8 mouse cellular contexts compared by ENCODE assay signal in genomic region chr1:166409701-166410220, GRCm38 (mm10). TPM values are rescaled to one million over a fixed set of nuclear protein-coding genes. Genes with fewer than 3 reads are reported as not detected.
DNase-seq lines count a peak whose midpoint lies in the region; ATAC-seq and TF ChIP-seq lines count a peak whose summit lies in the region.

Gene Pogk, minus strand, starts transcription at chr1:166409863.

- peaks cover 14% of the 10 kb centered on the region for H3K4me1 ChIP-seq in erythroblast, embryonic 14.5 days (ENCODE audit: control insufficient read depth)
- H3K4me1 ChIP-seq in heart, embryonic 15.5 days (replicated peaks): peaks cover 21% of the 10 kb centered on the region
- H3K4me1 ChIP-seq in liver, postnatal 0 days (ENCODE audit: insufficient read depth): peaks cover 9% of the 10 kb centered on the region; the same call in 1 of the 2 replicates
- H3K4me1 ChIP-seq in neural tube, embryonic 14.5 days (ENCODE audit: control insufficient read depth, insufficient read depth, low read length): peaks cover 10% of the 10 kb centered on the region
- H3K4me1 ChIP-seq in testis, adult 2 months (ENCODE audit: control insufficient read depth, insufficient read depth, low read length): peaks cover 6% of the 10 kb centered on the region

- peak within 1 kb of the TSS; percentile 83 for H3K9ac ChIP-seq in heart, embryonic 15.5 days
- H3K9ac ChIP-seq in liver, postnatal 0 days (replicated peaks): peak within 1 kb of the TSS; percentile 53
- H3K9ac ChIP-seq in neural tube, embryonic 14.5 days (replicated peaks; ENCODE audit: low read depth, low read length): peak within 1 kb of the TSS; percentile 96

- H3K4me3 ChIP-seq in erythroblast, embryonic 14.5 days (replicated peaks): peak within 1 kb of the TSS; percentile 61
- H3K4me3 ChIP-seq in heart, embryonic 15.5 days: peak within 1 kb of the TSS; percentile 90
- H3K4me3 ChIP-seq in liver, postnatal 0 days (ENCODE audit: low read depth, low read length): peak within 1 kb of the TSS; percentile 54
- H3K4me3 ChIP-seq in neural tube, embryonic 14.5 days (ENCODE audit: low read depth, low read length): peak within 1 kb of the TSS; percentile 73
- H3K4me3 ChIP-seq in testis, adult 2 months (ENCODE audit: control insufficient read depth, low read depth, low read length): peak within 1 kb of the TSS; percentile 95

- no peak for TF ChIP-seq CTCF in liver, postnatal 0 days (IDR thresholded peaks at IDR 0.05; ENCODE audit: low read depth)
- no peak for TF ChIP-seq CTCF in testis, adult 2 months (IDR thresholded peaks at IDR 0.05; ENCODE audit: control insufficient read depth, insufficient read depth, insufficient replicate concordance, low read depth, low read length)

- 4% methylated on average over 48 of the region's 49 CpGs for WGBS in heart, embryonic 15.5 days
- 10% methylated on average over 21 of the region's 49 CpGs for WGBS in liver, postnatal 0 days (ENCODE audit: insufficient replicate concordance)
- WGBS in neural tube, embryonic 14.5 days: 6% methylated on average over 40 of the region's 49 CpGs

- TF ChIP-seq POLR2A in testis, adult 2 months (IDR thresholded peaks at IDR 0.05; ENCODE audit: control insufficient read depth, low read depth, low read length): peak; percentile 61

- peaks cover 7% of the 10 kb centered on the region for H3K27me3 ChIP-seq in erythroblast, embryonic 14.5 days (ENCODE audit: control insufficient read depth)
- H3K27me3 ChIP-seq in heart, embryonic 15.5 days: no peaks in the 10 kb centered on the region
- no peaks in the 10 kb centered on the region for H3K27me3 ChIP-seq in liver, postnatal 0 days (ENCODE audit: insufficient read depth, low read length)
- no peaks in the 10 kb centered on the region for H3K27me3 ChIP-seq in neural tube, embryonic 14.5 days (ENCODE audit: control insufficient read depth, insufficient read depth, low read length)
- no peaks in the 10 kb centered on the region for H3K27me3 ChIP-seq in testis, adult 2 months (ENCODE audit: control insufficient read depth, insufficient read depth, low read length)

- TF ChIP-seq EP300 in liver, postnatal 0 days (IDR thresholded peaks at IDR 0.05; ENCODE audit: low read depth): no peak

- peak; percentile 72 for DNase-seq in brain, embryonic 18.5 days (ENCODE audit: low read depth, low spot score)
- peak; percentile 86 for DNase-seq in kidney, postnatal 14 days
- DNase-seq in liver, postnatal 0 days: peak; percentile 86

- H3K36me3 ChIP-seq in erythroblast, embryonic 14.5 days (ENCODE audit: control insufficient read depth): no peaks in the 10 kb centered on the region
- 0 out of 2 replicates have a peak, but pooled peaks cover 6% of the 10 kb centered on the region for H3K36me3 ChIP-seq in heart, embryonic 15.5 days
- H3K36me3 ChIP-seq in liver, postnatal 0 days (replicated peaks; ENCODE audit: insufficient read depth, low read length): no peaks in the 10 kb centered on the region
- H3K36me3 ChIP-seq in neural tube, embryonic 14.5 days (ENCODE audit: control insufficient read depth, insufficient read depth, low read length): peaks cover 21% of the 10 kb centered on the region
- no peaks in the 10 kb centered on the region for H3K36me3 ChIP-seq in testis, adult 2 months (ENCODE audit: control insufficient read depth, insufficient read depth, low read length)

- peak within 1 kb of the TSS; percentile 97 for H3K4me2 ChIP-seq in heart, embryonic 15.5 days
- H3K4me2 ChIP-seq in liver, postnatal 0 days (ENCODE audit: low read depth, low read length): peak within 1 kb of the TSS; percentile 89
- H3K4me2 ChIP-seq in neural tube, embryonic 14.5 days (ENCODE audit: low read depth, low read length): peak within 1 kb of the TSS; percentile 85

- peak within 1 kb of the TSS; percentile 85 for H3K27ac ChIP-seq in heart, embryonic 15.5 days
- H3K27ac ChIP-seq in liver, postnatal 0 days (ENCODE audit: low read depth): peak within 1 kb of the TSS; percentile 12; the same call in 1 of the 2 replicates
- peak within 1 kb of the TSS; percentile 78 for H3K27ac ChIP-seq in neural tube, embryonic 14.5 days (ENCODE audit: low read depth, low read length)
- peak within 1 kb of the TSS; percentile 81 for H3K27ac ChIP-seq in testis, adult 2 months (ENCODE audit: control insufficient read depth, insufficient read depth, low read depth, low read length)

- peak; percentile 93 for ATAC-seq in CD4-positive, CD25-positive, alpha-beta regulatory T cell, adult 4 months
- peak; percentile 89 for ATAC-seq in heart, embryonic 15.5 days (replicated peaks; ENCODE audit: insufficient number of reproducible peaks, insufficient read depth, low FRiP score, low read depth)
- peak; percentile 92 for ATAC-seq in liver, postnatal 0 days
- ATAC-seq in neural tube, embryonic 14.5 days (ENCODE audit: low read depth): peak; percentile 96

- H3K9me3 ChIP-seq in erythroblast, embryonic 14.5 days (ENCODE audit: control insufficient read depth, low read length): peaks cover 11% of the 10 kb centered on the region
- no peaks in the 10 kb centered on the region for H3K9me3 ChIP-seq in heart, embryonic 15.5 days (replicated peaks)
- peaks cover 10% of the 10 kb centered on the region; the same call in 1 of the 2 replicates for H3K9me3 ChIP-seq in liver, postnatal 0 days (ENCODE audit: low read length)
- H3K9me3 ChIP-seq in neural tube, embryonic 14.5 days (ENCODE audit: control insufficient read depth, low read length): no peaks in the 10 kb centered on the region

RNA-seq across cellular contexts. Expression of gene Pogk, which starts in this region (rescaled TPM):
- polyA plus RNA-seq in CD4-positive, CD25-positive, alpha-beta regulatory T cell, adult 4 months (2017; shearing (Covaris generic)): 1 to 10 TPM; 2.8 to 5.7 TPM
- polyA plus RNA-seq in erythroblast, embryonic 14.5 days (2012): 0.02 TPM in 1 of 2 replicates, not detected in the other
- polyA plus RNA-seq in heart, embryonic 15.5 days (2015; fragmentation: Nextera tagmentation; extraction: Ambion mirVana): 9.3 and 10.6 TPM in 2 replicates
- polyA plus RNA-seq in liver, postnatal 0 days (2015; fragmentation: Nextera tagmentation; extraction: Ambion mirVana): 0.45 and 0.72 TPM in 2 replicates
- 40.2 and 49.1 TPM in 2 replicates for polyA plus RNA-seq in neural tube, embryonic 14.5 days (2014; fragmentation: Nextera tagmentation; extraction: Ambion mirVana)
- 7.1 and 7.3 TPM in 2 replicates for polyA plus RNA-seq in testis, adult 2 months (2012; rRNA removed)

Comparison
In these comparisons a context has a peak if more than half of its experiments do, and no peak if none do; other contexts are left out.
1. Peak in every context shown above with its lines: DNase-seq, ATAC-seq, H3K4me3 ChIP-seq and H3K27ac ChIP-seq.
2. Peak in DNase-seq, ATAC-seq, H3K4me3 ChIP-seq, H3K27ac ChIP-seq, H3K9ac ChIP-seq and H3K4me2 ChIP-seq in liver, postnatal 0 days; RNA of the gene not detected or under 1 TPM.
3. H3K27ac ChIP-seq: peak in every context shown above with its lines; median percentile 85 in heart, embryonic 15.5 days; 81 in testis, adult 2 months; 78 in neural tube, embryonic 14.5 days; 12 in liver, postnatal 0 days.